22 mouse cellular contexts compared by ENCODE assay signal in genomic region chr1:157513559-157513958, GRCm38 (mm10).
"Had no signal": no experiment of that assay in that cellular context is flagged by ENCODE, and none has a peak within 500 bp of the region (broad histone marks: within the 10 kb centered on the region; RNA-seq: fewer than 3 reads in every experiment).

No protein-coding gene starts in this region.

- H3K9me3 ChIP-seq: heart, embryonic 10.5 days; heart, embryonic 12.5 days; hindbrain, embryonic 13.5 days; hindbrain, embryonic 15.5 days; kidney, embryonic 15.5 days; limb, embryonic 13.5 days had no signal

- H3K4me2 ChIP-seq: heart, embryonic 12.5 days; hindbrain, embryonic 13.5 days; hindbrain, embryonic 15.5 days; kidney, embryonic 15.5 days; limb, embryonic 13.5 days had no signal

- H3K27me3 ChIP-seq: heart, embryonic 12.5 days; hindbrain, embryonic 15.5 days; kidney, embryonic 15.5 days had no signal

- ATAC-seq: hindbrain, postnatal 0 days; intestine, embryonic 16.5 days had no signal

- H3K4me3 ChIP-seq: gastrocnemius, adult 2 months; heart, embryonic 10.5 days; heart, embryonic 12.5 days; hindbrain, embryonic 13.5 days; hindbrain, embryonic 15.5 days; kidney, embryonic 15.5 days; limb, embryonic 13.5 days had no signal

- H3K9ac ChIP-seq: heart, embryonic 12.5 days; hindbrain, embryonic 13.5 days; hindbrain, embryonic 15.5 days; kidney, embryonic 15.5 days; limb, embryonic 13.5 days had no signal

- H3K36me3 ChIP-seq: heart, embryonic 10.5 days; heart, embryonic 12.5 days; hindbrain, embryonic 13.5 days; hindbrain, embryonic 15.5 days; kidney, embryonic 15.5 days; limb, embryonic 13.5 days had no signal

- DNase-seq: gastrocnemius, adult 2 months; gastrocnemius, postnatal 10 days; gastrocnemius, postnatal 25 days; heart, adult 18-20 months; heart, postnatal 10 days; kidney, adult 11 months; kidney, adult 2 months; kidney, adult 9 months; kidney, postnatal 14 days; kidney, postnatal 36 days; layer of hippocampus, adult 9-11 months; layer of hippocampus, postnatal 36 days; left cerebral cortex, postnatal 4 days had no signal

- H3K27ac ChIP-seq: gastrocnemius, adult 2 months; heart, embryonic 10.5 days; hindbrain, embryonic 13.5 days; hindbrain, embryonic 15.5 days; hindbrain, postnatal 0 days; kidney, embryonic 15.5 days; kidney, postnatal 0 days; limb, embryonic 13.5 days had no signal
